Mouse (Mus musculus) liver, embryonic 11.5 days (tissue): ENCODE results near the gene Ccdc71l. TPM values are rescaled to one million over a fixed set of nuclear protein-coding genes. Genes with fewer than 3 reads are reported as not detected.

Experiments used
- ATAC-seq: fragments of 200-750 bp; cut with Nextera tagmentation; replicated peaks from 2 replicates; pipeline ENCODE4 v1.8.0; 2017; ENCODE audit warnings: moderate number of reproducible peaks, mild to moderate bottlenecking, moderate TSS enrichment, moderate library complexity; ENCODE audit not compliant: low FRiP score
- DNase-seq: peaks from one replicate; pipeline ENCODE4 v3.0.0-alpha.2; 2017; ENCODE audit warnings: low spot score
- H3K27ac ChIP-seq: fragments of 300-500 bp; sonication (generic); 2 replicates; pipeline ENCODE4 v1.5.1; 2014; ENCODE audit warnings: mild to moderate bottlenecking, low read depth, low read length, control low read depth
- H3K27me3 ChIP-seq: fragments of 300-500 bp; sonication (generic); replicated peaks from 2 replicates; pipeline ENCODE4 v1.6.1; 2014; ENCODE audit warnings: low read length, mixed read lengths; ENCODE audit not compliant: control insufficient read depth, insufficient read depth
- H3K36me3 ChIP-seq: fragments of 300-500 bp; sonication (generic); 2 replicates; pipeline ENCODE4 v1.6.1; 2014; ENCODE audit warnings: mild to moderate bottlenecking, low read length, moderate library complexity, mixed read lengths; ENCODE audit not compliant: control insufficient read depth, insufficient read depth
- H3K4me1 ChIP-seq: fragments of 300-500 bp; sonication (generic); replicated peaks from 2 replicates; pipeline ENCODE4 v1.6.1; 2014; ENCODE audit warnings: low read length, mixed read lengths; ENCODE audit not compliant: control insufficient read depth, insufficient read depth
- H3K4me2 ChIP-seq: fragments of 300-500 bp; sonication (generic); 2 replicates; pipeline ENCODE4 v1.6.1; 2014; ENCODE audit warnings: mild to moderate bottlenecking, control low read depth, moderate library complexity
- H3K4me3 ChIP-seq: fragments of 300-500 bp; sonication (generic); 2 replicates; pipeline ENCODE4 v1.5.1; 2014; ENCODE audit warnings: low read depth, low read length, control low read depth
- H3K9ac ChIP-seq: fragments of 300-500 bp; sonication (generic); 2 replicates; pipeline ENCODE4 v1.6.1; 2014; ENCODE audit warnings: low read depth, low read length, control low read depth
- H3K9me3 ChIP-seq: fragments of 300-500 bp; sonication (generic); 2 replicates; pipeline ENCODE4 v1.6.1; 2016; ENCODE audit warnings: low read length, inconsistent platforms, mixed read lengths; ENCODE audit not compliant: control insufficient read depth
- WGBS: fragments of 180-500 bp; shearing (Covaris S2); extraction: QIAGEN DNeasy Blood & Tissue Kit; methylation state at CpG from one replicate; pipeline ENCODE4 v1.1.7; 2014; 5-methylcytosine and 5-hydroxymethylcytosine counted together
- polyA plus RNA-seq: library from polyadenylated mRNA; unstranded; fragments of >200 nt; fragmentation: Nextera tagmentation; extraction: Ambion mirVana; gene quantifications from 2 replicates; pipeline ENCODE4 v1.2.1, GENCODE M21; 2014

The Ccdc71l gene
- polyA plus RNA-seq, 1 experiment from 2014 or later, result 5.8 TPM

- WGBS, result 62% methylated on average over 2 of the region's 2 CpGs
- ATAC-seq, result no peak
- no peaks in the 10 kb centered on the region for H3K36me3 ChIP-seq
Measured at GRCm38 (mm10) chr12:32381011-32381410, 2.5 kb downstream of the Ccdc71l start.

GRCm38 (mm10) chr12:32419537-32419936 lies 41.0 kb downstream of the Ccdc71l start:
- Histone ChIP-seq H3K9ac (no peak overlapping the region), H3K4me3 (no peak overlapping the region), H3K36me3 (no peaks in the 10 kb centered on the region), H3K4me1 (no peaks in the 10 kb centered on the region), H3K27me3 (no peaks in the 10 kb centered on the region), H3K4me2 (no peak overlapping the region), H3K9me3 (no peaks in the 10 kb centered on the region), H3K27ac (no peak overlapping the region)
- WGBS, result 65% methylated on average over 1 of the region's 1 CpGs
- ATAC-seq (no peak), DNase-seq (no peak)

More at GRCm38 (mm10) chr12:32381011-32381410, 2.5 kb downstream of the Ccdc71l start:
- Histone ChIP-seq H3K27me3 (no peaks in the 10 kb centered on the region), H3K9ac (peak overlapping the region; percentile 42; the same call in 1 of the 2 replicates), H3K27ac (no peak overlapping the region), H3K4me3 (peak overlapping the region; percentile 90), H3K9me3 (no peaks in the 10 kb centered on the region), H3K4me1 (0 out of 2 replicates have a peak, but pooled peaks cover 5% of the 10 kb centered on the region), H3K4me2 (peak overlapping the region; percentile 77)
- DNase-seq, result no peak

GRCm38 (mm10) chr12:32427832-32428231 lies 49.3 kb downstream of the Ccdc71l start:
- H3K9me3 ChIP-seq, result no peaks in the 10 kb centered on the region
- no peak overlapping the region for H3K4me3 ChIP-seq
- H3K9ac ChIP-seq, result no peak overlapping the region
- no peaks in the 10 kb centered on the region for H3K36me3 ChIP-seq
- no peaks in the 10 kb centered on the region for H3K4me1 ChIP-seq
- no peak for ATAC-seq
- no peak for DNase-seq
- H3K27ac ChIP-seq, result no peak overlapping the region
- H3K4me2 ChIP-seq, result no peak overlapping the region
- no peaks in the 10 kb centered on the region for H3K27me3 ChIP-seq

- WGBS, result 48% methylated on average over 1 of the region's 1 CpGs
- H3K9ac ChIP-seq, result no peak overlapping the region
- no peak overlapping the region for H3K4me2 ChIP-seq
- no peaks in the 10 kb centered on the region for H3K36me3 ChIP-seq
- no peak overlapping the region for H3K4me3 ChIP-seq
- H3K27me3 ChIP-seq, result no peaks in the 10 kb centered on the region
- H3K4me1 ChIP-seq, result no peaks in the 10 kb centered on the region
- ATAC-seq (no peak), DNase-seq (no peak)
- no peak overlapping the region for H3K27ac ChIP-seq
- no peaks in the 10 kb centered on the region for H3K9me3 ChIP-seq
Measured at GRCm38 (mm10) chr12:32431004-32431403, 52.5 kb downstream of the Ccdc71l start.

Other genes starting within 250 kb of the Ccdc71l start
- 6.8 and 7.2 TPM in 2 replicates for gene Pik3cg, start 170.0 kb upstream of the Ccdc71l start, polyA plus RNA-seq